Mouse (Mus musculus): ENCODE results near the gene Dab1.

Dab1 gene

GRCm38 (mm10) chr4:103619321-103619945 lies at the start of gene Dab1:
TSS of gene Dab1 (plus strand) at chr4:103619359.
- DNase-seq (ENCODE audit: low spot score): peak; percentile 55

- no peak for DNase-seq (ENCODE audit: low spot score)
Measured at GRCm38 (mm10) chr4:103571721-103572352, 47.3 kb upstream of the Dab1 start.

GRCm38 (mm10) chr4:103575556-103575955 lies 43.6 kb upstream of the Dab1 start:
- DNase-seq (ENCODE audit: low spot score): peak; percentile 41

GRCm38 (mm10) chr4:103576305-103576704 lies 42.9 kb upstream of the Dab1 start:
- DNase-seq (ENCODE audit: low spot score): peak; percentile 30

- DNase-seq (ENCODE audit: low spot score): peak; percentile 68
Measured at GRCm38 (mm10) chr4:103577111-103577815, 41.9 kb upstream of the Dab1 start.

- peak; percentile 43 for DNase-seq (ENCODE audit: low spot score)
Measured at GRCm38 (mm10) chr4:103577821-103578220, 41.3 kb upstream of the Dab1 start.

- no peak for DNase-seq (ENCODE audit: low spot score)
Measured at GRCm38 (mm10) chr4:103580021-103580420, 39.1 kb upstream of the Dab1 start.

- no peak for DNase-seq (ENCODE audit: low spot score)
Measured at GRCm38 (mm10) chr4:103615011-103615410, 4.1 kb upstream of the Dab1 start.

GRCm38 (mm10) chr4:103619946-103620371 lies 800 bp downstream of the Dab1 start:
- DNase-seq (ENCODE audit: low spot score): no peak

GRCm38 (mm10) chr4:103620590-103621155 lies 1.5 kb downstream of the Dab1 start:
- DNase-seq (ENCODE audit: low spot score): no peak

- no peak for DNase-seq (ENCODE audit: low spot score)
Measured at GRCm38 (mm10) chr4:103621586-103621985, 2.4 kb downstream of the Dab1 start.

- DNase-seq (ENCODE audit: low spot score): peak; percentile 30
Measured at GRCm38 (mm10) chr4:103630177-103630576, 11.0 kb downstream of the Dab1 start.

GRCm38 (mm10) chr4:103636168-103636776 lies 17.1 kb downstream of the Dab1 start:
- DNase-seq (ENCODE audit: low spot score): no peak

GRCm38 (mm10) chr4:103648209-103648896 lies 29.2 kb downstream of the Dab1 start:
- no peak for DNase-seq (ENCODE audit: low spot score)

- DNase-seq (ENCODE audit: low spot score): no peak
Measured at GRCm38 (mm10) chr4:103655740-103656139, 36.6 kb downstream of the Dab1 start.

- no peak for DNase-seq (ENCODE audit: low spot score)
Measured at GRCm38 (mm10) chr4:103661386-103661785, 42.2 kb downstream of the Dab1 start.

GRCm38 (mm10) chr4:103667438-103667837 lies 48.3 kb downstream of the Dab1 start:
- no peak for DNase-seq (ENCODE audit: low spot score)

GRCm38 (mm10) chr4:103677195-103677594 lies 58.0 kb downstream of the Dab1 start:
- no peak for DNase-seq (ENCODE audit: low spot score)

GRCm38 (mm10) chr4:103678501-103678900 lies 59.3 kb downstream of the Dab1 start:
- no peak for DNase-seq (ENCODE audit: low spot score)

GRCm38 (mm10) chr4:103685136-103685535 lies 66.0 kb downstream of the Dab1 start:
- no peak for DNase-seq (ENCODE audit: low spot score)

GRCm38 (mm10) chr4:103691717-103692116 lies 72.6 kb downstream of the Dab1 start:
- DNase-seq (ENCODE audit: low spot score): no peak

- no peak for DNase-seq (ENCODE audit: low spot score)
Measured at GRCm38 (mm10) chr4:103699755-103700154, 80.6 kb downstream of the Dab1 start.

Measured in layer of hippocampus, adult 11-12 months (tissue).